Mouse (Mus musculus): ENCODE measurements around the gene 4930513O06Rik.

Gene 4930513O06Rik

DNA sequence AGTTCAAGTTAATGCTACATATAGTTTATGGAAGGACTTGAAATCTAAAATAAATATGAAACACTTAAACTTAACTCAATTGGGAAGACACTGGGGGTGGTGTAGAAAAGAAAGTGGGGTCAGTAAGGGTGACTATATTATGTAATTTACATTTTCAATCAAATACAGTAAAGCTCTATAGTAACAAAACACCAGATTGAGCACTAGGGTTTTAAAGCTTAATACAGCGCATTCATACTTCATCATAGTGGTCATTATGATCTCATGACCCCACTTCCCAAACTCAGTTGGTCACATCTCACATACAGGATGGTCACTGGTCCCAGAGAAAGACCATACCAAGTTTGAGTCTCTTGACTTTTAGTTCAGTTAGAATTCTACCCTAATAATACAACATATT is at the start of gene 4930513O06Rik:
Gene 4930513O06Rik (plus strand): TSS at position 301 of the 400 bp plus-strand sequence.
- CTCF ChIA-PET = no interaction called here
- POLR2A ChIA-PET = no interaction called here

DNA sequence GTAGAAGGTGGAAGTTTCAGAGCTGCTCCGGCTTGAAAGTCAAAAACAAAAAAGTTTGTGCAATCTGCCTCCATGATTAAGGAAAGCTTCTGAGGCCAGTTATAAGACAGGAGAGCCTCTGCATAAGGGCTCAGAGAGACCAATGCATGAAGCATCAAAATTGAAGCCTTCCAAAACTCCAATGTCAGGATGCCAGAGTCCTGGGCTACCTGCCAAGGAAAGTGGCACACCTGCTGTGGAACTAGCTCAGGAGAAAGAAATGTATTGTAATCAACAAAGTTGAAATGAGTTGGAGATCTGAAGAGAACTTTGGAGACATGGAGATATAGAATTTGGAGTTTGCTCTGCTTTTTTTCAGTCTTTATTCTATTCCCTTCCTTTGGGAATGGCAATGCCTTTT is 48.4 kb upstream of the 4930513O06Rik start:
- POLR2A ChIA-PET = no interaction called here
- CTCF ChIA-PET = no interaction called here

DNA sequence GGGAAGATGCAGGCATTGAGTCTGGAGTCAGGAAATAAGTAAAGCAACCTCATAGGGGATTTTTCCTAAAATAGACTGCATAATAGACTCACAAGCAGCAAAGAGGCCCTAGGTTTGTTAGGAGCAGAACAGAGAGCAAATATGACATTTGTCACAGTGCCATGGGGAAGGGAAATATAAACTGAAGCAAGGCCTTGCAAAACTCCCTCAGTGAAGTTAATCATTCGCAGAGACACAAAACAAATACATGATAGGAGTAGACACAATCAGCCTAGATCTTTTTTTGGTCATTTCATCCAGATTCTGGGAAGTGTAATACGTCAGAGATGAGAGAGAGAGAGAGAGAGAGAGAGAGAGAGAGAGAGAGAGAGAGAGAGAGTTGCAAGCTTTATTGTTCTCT is 46.7 kb upstream of the 4930513O06Rik start:
- POLR2A ChIA-PET = no interaction called here
- CTCF ChIA-PET = no interaction called here

DNA sequence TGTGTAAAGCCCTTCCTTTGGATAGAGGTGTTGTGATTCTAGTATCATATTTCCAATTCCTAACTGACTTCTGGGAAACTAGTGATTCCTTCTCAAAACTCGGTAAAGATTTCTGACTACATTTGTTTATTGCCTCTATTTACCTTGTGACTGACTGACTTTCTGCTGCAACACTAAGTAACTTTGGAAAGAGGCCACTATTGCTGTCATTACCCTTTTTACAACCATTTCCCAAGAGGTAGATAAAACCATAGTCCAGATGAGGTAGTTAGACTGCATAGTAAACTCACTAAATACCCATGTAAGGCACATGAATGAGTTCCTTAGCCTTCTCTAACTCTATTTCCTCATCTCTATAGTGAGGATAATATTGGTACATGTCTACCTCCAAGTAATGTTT is 44.9 kb upstream of the 4930513O06Rik start:
- POLR2A ChIA-PET = no interaction called here
- CTCF ChIA-PET = no interaction called here

DNA sequence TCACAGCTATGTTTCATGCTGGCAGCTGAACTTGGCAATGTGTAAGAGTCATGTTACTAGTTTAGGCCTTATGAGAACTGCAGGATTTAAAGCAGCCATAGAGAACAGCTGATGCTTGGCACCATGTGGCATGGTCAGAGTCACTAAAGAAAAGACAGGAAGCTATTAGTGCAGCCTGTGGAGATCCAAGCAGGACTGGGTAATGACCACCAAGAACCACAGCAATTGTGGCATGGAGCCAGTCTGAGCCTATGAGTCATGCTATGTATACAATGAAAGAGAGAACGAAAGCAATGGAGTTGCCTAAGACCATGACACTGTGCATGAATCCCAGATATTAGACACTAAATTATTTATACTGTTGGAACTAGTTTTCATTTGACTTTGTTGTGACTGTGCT is 34.1 kb upstream of the 4930513O06Rik start:
- POLR2A ChIA-PET = interaction anchor here in 1 of 4 experiments (0.6 to 1.1 kb wide), 2 partner anchors 12 to 366 kb away, joined by 3 to 9 read pairs; no protein-coding TSS in a partner anchor
- CTCF ChIA-PET = no interaction called here

DNA sequence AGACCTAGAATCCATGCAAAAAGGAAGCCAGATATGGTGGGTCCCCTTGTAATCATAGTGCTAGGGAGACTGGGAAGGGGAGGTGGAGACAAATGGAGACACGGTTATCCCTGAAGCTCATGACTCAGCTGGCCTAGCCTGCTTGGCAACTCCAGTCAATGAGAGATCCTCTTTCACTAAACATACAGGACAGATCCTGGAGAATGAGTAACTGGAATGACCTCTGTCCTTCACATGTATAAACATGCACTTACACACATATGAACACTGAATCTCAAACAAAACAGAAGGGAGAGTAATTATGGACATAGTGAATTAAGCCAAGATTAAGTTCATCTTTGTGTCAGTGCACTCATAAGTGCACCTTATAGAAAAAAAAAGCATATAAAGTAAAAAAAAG is 32.9 kb upstream of the 4930513O06Rik start:
- ChIA-PET POLR2A (interaction anchor here in 1 of 4 experiments (0.6 kb wide), 1 partner anchor 153 kb away, joined by 5 read pairs; no protein-coding TSS in a partner anchor), CTCF (no interaction called here)

DNA sequence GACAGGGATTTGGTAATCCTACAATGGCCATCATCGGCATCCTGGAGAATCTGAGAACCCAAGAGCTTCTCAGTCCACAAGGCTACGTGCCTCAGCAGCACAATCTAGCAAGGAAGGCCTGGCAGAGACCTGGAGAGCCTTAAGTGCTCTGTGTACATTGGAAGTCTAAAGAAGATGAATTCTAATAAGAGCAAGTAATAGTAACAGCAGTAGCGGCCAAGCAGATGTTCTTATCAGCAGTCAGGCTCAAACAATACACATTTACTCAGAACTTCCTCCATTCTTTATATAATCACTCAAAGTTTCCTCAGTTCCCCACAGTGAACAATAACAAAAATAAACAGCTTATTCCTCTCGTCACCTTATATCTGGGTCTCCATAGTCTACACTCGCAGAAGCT is 22.0 kb upstream of the 4930513O06Rik start:
- ChIA-PET POLR2A (interaction anchor here in 1 of 4 experiments (1.0 kb wide), 1 partner anchor 12 kb away, joined by 3 read pairs; no protein-coding TSS in a partner anchor), CTCF (no interaction called here)

DNA sequence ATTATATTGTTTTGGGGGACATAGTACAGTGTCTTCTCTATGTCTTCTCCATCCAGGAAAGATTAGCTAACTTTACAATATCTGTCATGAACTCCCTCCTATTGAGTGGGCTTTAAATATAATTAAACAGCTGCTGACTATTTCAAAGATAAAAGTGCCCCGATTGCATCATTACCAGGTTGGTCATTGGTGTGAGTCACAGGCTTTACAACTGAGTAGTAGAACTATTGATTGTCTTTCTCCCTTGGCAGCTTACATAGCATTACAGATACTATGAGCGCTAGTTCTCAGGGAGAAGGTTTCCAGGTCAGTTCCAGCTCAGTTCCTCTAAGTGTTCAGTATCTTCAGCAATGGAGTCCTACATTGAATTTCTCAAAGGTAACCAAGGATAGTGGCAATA is 7.5 kb upstream of the 4930513O06Rik start:
- POLR2A ChIA-PET = no interaction called here
- CTCF ChIA-PET = no interaction called here

DNA sequence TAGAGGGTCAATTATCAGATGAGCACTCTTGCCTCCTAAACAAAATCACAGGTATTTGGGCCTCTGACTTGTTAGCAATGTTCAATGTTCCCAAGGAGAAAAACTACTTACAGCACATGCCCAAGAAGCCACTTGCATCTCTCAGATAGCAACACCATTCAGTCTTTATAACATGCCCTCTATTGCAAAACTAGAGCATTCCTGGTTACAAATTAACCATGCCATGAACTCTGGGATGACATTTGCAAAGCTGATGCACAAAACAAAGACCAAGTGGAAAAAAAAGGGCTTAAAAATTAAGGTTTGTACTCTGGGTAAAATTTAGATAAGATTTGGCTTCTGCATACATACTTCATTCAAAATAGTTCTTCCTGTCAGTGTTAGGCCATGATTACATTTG is 966 bp upstream of the 4930513O06Rik start, which contains the start of gene Serpina7:
Gene Serpina7 (minus strand): TSS at position 160 of the 400 bp plus-strand sequence.
- CTCF ChIA-PET = no interaction called here
- POLR2A ChIA-PET = no interaction called here

DNA sequence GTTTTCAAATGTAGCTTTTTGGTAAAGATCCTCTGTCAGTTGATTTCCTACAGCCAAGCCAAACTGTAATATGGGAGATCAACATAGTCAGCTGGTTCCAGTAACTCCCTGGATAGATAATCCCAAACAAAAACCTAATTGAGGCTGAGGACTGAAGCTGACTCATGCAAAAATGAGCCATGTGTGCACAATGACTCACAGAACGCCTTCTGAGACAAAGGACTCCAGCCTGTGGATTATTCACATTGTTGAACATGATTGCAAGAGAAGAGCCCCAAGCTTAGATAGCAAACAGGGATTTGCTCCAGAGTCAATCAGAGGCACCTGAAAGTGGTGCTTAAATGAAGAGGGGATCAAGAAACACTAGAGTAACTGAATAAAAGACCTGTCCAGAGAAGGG is 11.2 kb downstream of the 4930513O06Rik start:
- CTCF ChIA-PET = no interaction called here
- POLR2A ChIA-PET = no interaction called here

DNA sequence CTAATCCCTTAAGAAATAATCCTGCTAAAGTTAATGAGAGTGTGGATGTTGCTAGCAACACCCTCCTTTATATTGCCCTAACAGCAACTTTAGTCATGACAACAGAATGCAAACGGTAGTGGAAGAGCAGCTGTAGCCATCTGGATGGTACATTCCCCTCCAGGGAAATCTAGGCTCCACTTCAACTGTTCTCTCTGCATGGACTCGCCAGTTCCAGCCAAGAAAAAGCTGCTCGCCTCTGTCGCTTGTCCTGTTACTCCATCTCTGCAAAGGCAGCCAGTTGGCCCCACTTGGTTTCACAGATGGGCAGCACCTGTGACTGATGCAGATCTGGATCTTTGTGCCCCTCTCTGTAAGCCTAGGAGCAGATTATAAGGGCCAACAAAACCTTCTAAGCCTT is 48.0 kb downstream of the 4930513O06Rik start:
- ChIA-PET CTCF (no interaction called here), POLR2A (no interaction called here)

All from embryonic stem cell, embryonic (primary cell).